Mouse (Mus musculus) liver, postnatal 0 days (tissue): ENCODE measurements at regions not wholly inside any gene's neighbourhood (a gene's known extent, or its start where the extent isn't known, plus 50 kb on each side); places are given as distances from the start of the nearest gene placed in this dataset.

Experiments used
- ATAC-seq: fragments of 200-750 bp; cut with Nextera tagmentation; 2 replicates; pipeline ENCODE4 v1.8.0; 2017; ENCODE audit warnings: mild to moderate bottlenecking, moderate library complexity
- DNase-seq: peaks from one replicate; pipeline ENCODE4 v3.0.0-alpha.2; 2016
- H3K27ac ChIP-seq: fragments of 300-500 bp; sonication (generic); 2 replicates; pipeline ENCODE4 v1.5.1; 2014; ENCODE audit warnings: antibody characterized with exemption, moderate library complexity, mild to moderate bottlenecking, low read depth
- H3K27me3 ChIP-seq: fragments of 300-500 bp; sonication (generic); 2 replicates; pipeline ENCODE4 v1.6.1; 2014; ENCODE audit warnings: low read length, control low read depth, mixed read lengths; ENCODE audit not compliant: insufficient read depth
- H3K36me3 ChIP-seq: fragments of 300-500 bp; sonication (generic); replicated peaks from 2 replicates; pipeline ENCODE4 v1.6.1; 2014; ENCODE audit warnings: mild to moderate bottlenecking, control low read depth, low read length, moderate library complexity, mixed read lengths; ENCODE audit not compliant: insufficient read depth
- H3K4me1 ChIP-seq: fragments of 300-500 bp; sonication (generic); 2 replicates; pipeline ENCODE4 v1.6.1; 2014; ENCODE audit warnings: antibody characterized with exemption, mild to moderate bottlenecking, control low read depth; ENCODE audit not compliant: insufficient read depth
- H3K4me2 ChIP-seq: fragments of 300-500 bp; sonication (generic); 2 replicates; pipeline ENCODE4 v1.6.1; 2014; ENCODE audit warnings: low read depth, mild to moderate bottlenecking, low read length, moderate library complexity, mixed read lengths
- H3K4me3 ChIP-seq: fragments of 300-500 bp; sonication (generic); 2 replicates; pipeline ENCODE4 v1.5.1; 2014; ENCODE audit warnings: low read depth, low read length
- H3K9ac ChIP-seq: fragments of 300-500 bp; sonication (generic); replicated peaks from 2 replicates; pipeline ENCODE4 v1.6.1; 2014; ENCODE audit warnings: mild to moderate bottlenecking, moderate library complexity
- H3K9me3 ChIP-seq: fragments of 300-500 bp; sonication (generic); 2 replicates; pipeline ENCODE4 v1.6.1; 2016; ENCODE audit warnings: mild to moderate bottlenecking, control low read depth, low read length, mixed read lengths
- CTCF ChIP-seq: sonication (generic); IDR thresholded peaks from 2 replicates; pipeline ENCODE4 v1.5.1; 2016; ENCODE audit warnings: antibody characterized with exemption, low read depth
- EP300 ChIP-seq: IDR thresholded peaks from 2 replicates; pipeline ENCODE4 v1.6.1; 2016; ENCODE audit warnings: antibody characterized with exemption, low read depth, mild to moderate bottlenecking
- WGBS: fragments of 180-500 bp; shearing (Covaris S2); extraction: QIAGEN DNeasy Blood & Tissue Kit; methylation state at CpG from one replicate; pipeline ENCODE4 v1.1.7; 2014; ENCODE audit not compliant: insufficient replicate concordance; 5-methylcytosine and 5-hydroxymethylcytosine counted together

DNA sequence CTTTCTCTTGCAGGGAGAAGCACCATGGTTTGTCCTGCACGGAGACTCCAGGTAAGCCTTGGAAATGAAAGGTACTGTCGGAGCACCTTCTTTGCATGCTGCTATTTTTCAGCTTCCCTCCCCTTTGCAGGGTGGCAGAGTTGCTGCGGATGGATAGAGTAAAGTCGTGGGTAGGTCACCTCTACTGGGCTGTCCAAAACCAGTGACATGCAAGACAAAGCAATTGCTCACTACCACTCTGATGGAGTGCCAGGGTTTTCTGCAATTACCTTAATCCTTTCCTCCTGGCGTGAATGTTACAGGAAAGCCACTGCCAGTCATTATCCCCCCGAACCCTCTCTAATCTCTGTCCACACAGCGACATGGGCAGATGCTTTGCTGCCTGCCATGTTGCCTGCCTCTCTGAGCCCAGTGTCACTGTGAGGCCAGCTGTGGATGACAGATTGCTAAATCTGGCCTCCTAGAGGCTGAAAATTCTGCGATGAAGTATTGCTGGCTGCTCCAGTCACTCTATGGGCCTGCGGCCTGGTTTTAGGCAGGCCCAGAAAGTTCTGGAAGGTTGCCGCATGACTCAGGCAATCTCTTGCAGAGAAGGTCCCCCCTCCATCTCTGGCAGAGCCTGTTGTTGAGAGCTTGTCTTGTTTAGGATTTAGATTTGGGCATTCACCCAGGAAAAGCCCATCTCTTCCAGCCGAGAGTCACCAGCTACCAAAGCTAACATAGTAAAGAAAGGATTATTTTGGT, 54.1 kb upstream of the Sod3 start:
- no peaks in the 10 kb centered on the region for H3K4me1 ChIP-seq
- H3K4me2 ChIP-seq = no peak overlapping the region
- WGBS = 82% methylated on average over 11 of the region's 11 CpGs
- no peak for ATAC-seq
- no peak overlapping the region for H3K27ac ChIP-seq
- H3K9ac ChIP-seq = no peak overlapping the region
- no peak overlapping the region for H3K4me3 ChIP-seq
- no peaks in the 10 kb centered on the region for H3K36me3 ChIP-seq
- no peaks in the 10 kb centered on the region for H3K9me3 ChIP-seq
- H3K27me3 ChIP-seq = no peaks in the 10 kb centered on the region
- no peak for DNase-seq
- TF ChIP-seq CTCF (no peak), EP300 (no peak)

- WGBS = 85% methylated on average over 3 of the region's 3 CpGs
- no peak overlapping the region for H3K27ac ChIP-seq
- no peak for ATAC-seq
- H3K4me1 ChIP-seq = no peaks in the 10 kb centered on the region
- H3K9ac ChIP-seq = no peak overlapping the region
- H3K9me3 ChIP-seq = no peaks in the 10 kb centered on the region
- TF ChIP-seq CTCF = no peak
- TF ChIP-seq EP300 = no peak
- no peaks in the 10 kb centered on the region for H3K36me3 ChIP-seq
- no peak overlapping the region for H3K4me2 ChIP-seq
- H3K4me3 ChIP-seq = no peak overlapping the region
- no peaks in the 10 kb centered on the region for H3K27me3 ChIP-seq
- no peak for DNase-seq
Observed at GRCm38 (mm10) chr5:52296303-52296702, 67.3 kb upstream of the Sod3 start.

DNA sequence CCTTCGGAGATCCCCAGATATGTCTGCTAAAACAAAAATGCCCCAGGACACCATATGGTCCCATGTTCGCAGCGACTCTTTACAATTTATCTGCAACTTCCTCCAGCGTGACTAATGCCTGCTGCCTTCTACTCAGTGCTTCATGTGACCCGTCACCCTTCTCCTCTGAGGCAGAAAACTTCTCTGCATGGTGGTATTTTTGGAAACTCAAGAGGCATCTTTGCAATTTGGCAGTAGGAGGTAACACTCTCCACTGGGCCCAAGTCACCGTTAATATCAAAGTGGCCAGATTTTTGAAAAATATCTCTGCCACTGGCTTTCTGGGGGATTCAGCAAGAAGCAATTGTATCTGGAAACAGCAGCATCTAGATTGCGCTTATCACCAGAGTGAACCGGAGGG, 69.1 kb upstream of the Sod3 start:
- ATAC-seq = no peak

DNA sequence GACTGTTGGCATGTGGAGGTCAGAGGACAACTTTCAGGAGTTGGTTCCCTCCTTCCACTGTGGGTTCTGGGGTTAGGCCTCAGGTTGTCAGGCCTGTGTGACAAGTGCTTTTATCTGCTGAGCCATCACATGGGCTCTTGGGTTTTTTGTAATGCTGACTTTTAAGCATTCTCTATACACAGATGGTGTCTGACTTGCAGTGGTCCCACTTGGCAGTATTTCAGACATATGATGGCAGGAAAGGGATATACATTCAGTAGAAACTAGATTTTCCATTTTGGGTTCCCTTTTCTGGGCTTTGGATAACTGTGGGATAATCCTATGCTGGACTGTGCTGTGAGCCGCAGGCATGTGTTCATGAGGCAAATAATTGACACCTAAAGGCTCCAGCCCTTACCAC, 75.3 kb upstream of the Sod3 start:
- ATAC-seq (no peak), DNase-seq (no peak)
- no peaks in the 10 kb centered on the region for H3K9me3 ChIP-seq
- H3K27me3 ChIP-seq = no peaks in the 10 kb centered on the region
- no peak overlapping the region for H3K4me3 ChIP-seq
- H3K4me2 ChIP-seq = no peak overlapping the region
- no peaks in the 10 kb centered on the region for H3K36me3 ChIP-seq
- H3K4me1 ChIP-seq = no peaks in the 10 kb centered on the region
- 83% methylated on average over 1 of the region's 1 CpGs for WGBS
- no peak overlapping the region for H3K9ac ChIP-seq
- TF ChIP-seq CTCF (no peak), EP300 (no peak)
- H3K27ac ChIP-seq = no peak overlapping the region

More for the DNA sequence above, 69.1 kb upstream of the Sod3 start:
- Histone ChIP-seq H3K27ac (no peak overlapping the region), H3K4me3 (no peak overlapping the region), H3K36me3 (no peaks in the 10 kb centered on the region), H3K9ac (no peak overlapping the region), H3K4me1 (no peaks in the 10 kb centered on the region), H3K27me3 (no peaks in the 10 kb centered on the region), H3K4me2 (no peak overlapping the region), H3K9me3 (no peaks in the 10 kb centered on the region)
- no peak for DNase-seq
- WGBS = 61% methylated on average over 8 of the region's 8 CpGs
- TF ChIP-seq EP300 (no peak), CTCF (no peak)

DNA sequence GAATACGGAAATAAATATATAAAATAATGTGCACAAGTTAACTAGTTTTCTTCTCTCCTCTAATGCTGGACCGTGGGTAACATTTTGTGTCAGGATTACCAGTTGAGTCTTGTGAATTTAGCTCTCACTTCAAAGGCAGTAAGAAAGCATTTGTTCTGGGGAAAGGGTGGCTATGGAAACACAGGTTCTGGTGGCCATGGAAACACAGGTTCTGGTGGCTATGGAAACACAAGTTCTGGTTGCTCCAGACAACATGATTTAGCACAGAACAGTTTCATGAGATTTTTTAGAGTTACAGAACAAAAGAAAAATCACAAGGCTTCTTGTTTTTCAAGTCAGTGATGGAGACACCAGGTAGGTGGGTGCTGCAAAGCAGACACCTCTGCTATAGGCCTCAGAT, 82.7 kb upstream of the Sod3 start:
- DNase-seq (no peak), ATAC-seq (no peak)
- no peaks in the 10 kb centered on the region for H3K9me3 ChIP-seq
- no peak overlapping the region for H3K4me2 ChIP-seq
- no peaks in the 10 kb centered on the region for H3K27me3 ChIP-seq
- 75% methylated on average over 2 of the region's 2 CpGs for WGBS
- no peaks in the 10 kb centered on the region for H3K36me3 ChIP-seq
- H3K9ac ChIP-seq = no peak overlapping the region
- H3K4me1 ChIP-seq = no peaks in the 10 kb centered on the region
- H3K27ac ChIP-seq = no peak overlapping the region
- H3K4me3 ChIP-seq = no peak overlapping the region
- TF ChIP-seq CTCF (no peak), EP300 (no peak)

DNA sequence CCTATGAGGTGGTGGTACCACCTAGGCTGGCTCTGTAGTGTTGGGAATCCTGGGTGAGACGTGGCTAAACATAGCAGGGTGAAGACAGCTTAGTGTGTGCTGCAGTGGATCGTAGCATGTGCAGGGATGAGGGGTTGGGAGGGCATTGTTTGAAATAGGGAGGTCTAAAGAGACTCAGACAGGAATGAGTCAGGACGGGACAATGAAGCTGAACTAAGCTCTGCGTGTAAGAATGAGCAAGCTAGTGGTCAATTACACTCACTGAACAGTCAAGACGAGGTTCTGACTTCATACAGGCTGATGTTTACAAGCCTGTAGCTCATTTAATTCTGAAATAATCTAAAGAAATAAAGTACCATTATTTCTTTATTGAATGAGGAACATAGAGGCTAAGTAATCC, 85.5 kb upstream of the Sod3 start:
- ATAC-seq (no peak), DNase-seq (no peak)
- Histone ChIP-seq H3K9ac (no peak overlapping the region), H3K36me3 (no peaks in the 10 kb centered on the region), H3K4me2 (no peak overlapping the region), H3K27ac (no peak overlapping the region), H3K27me3 (no peaks in the 10 kb centered on the region), H3K4me1 (no peaks in the 10 kb centered on the region), H3K9me3 (no peaks in the 10 kb centered on the region), H3K4me3 (no peak overlapping the region)
- TF ChIP-seq EP300 (no peak), CTCF (no peak)
- 74% methylated on average over 5 of the region's 5 CpGs for WGBS

DNA sequence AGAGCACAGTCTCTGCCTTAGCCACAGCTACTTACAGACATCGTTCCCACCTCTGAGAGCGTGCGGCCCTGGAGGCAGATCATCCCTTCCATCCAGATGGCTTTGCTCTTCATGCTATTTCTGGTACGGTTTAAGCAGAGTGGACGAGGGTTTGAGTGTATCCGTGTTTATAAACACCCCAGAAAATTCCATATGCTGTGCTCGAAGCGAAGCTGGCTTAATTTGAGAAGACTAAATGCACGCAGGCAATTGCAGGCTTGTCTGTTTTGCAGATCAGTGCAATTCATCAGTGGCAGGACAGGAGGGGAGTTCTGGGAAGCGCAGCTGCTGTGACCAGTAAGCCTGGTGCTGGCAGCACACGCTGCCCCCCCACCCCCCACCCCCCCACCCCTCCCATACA, 72.9 kb upstream of the Dhx15 start:
- no peak overlapping the region for H3K27ac ChIP-seq
- no peaks in the 10 kb centered on the region for H3K4me1 ChIP-seq
- H3K4me2 ChIP-seq = no peak overlapping the region
- H3K9ac ChIP-seq = no peak overlapping the region
- H3K9me3 ChIP-seq = no peaks in the 10 kb centered on the region
- H3K27me3 ChIP-seq = no peaks in the 10 kb centered on the region
- WGBS = 79% methylated on average over 11 of the region's 11 CpGs
- ATAC-seq (no peak), DNase-seq (no peak)
- TF ChIP-seq EP300 = no peak
- no peak for TF ChIP-seq CTCF
- H3K36me3 ChIP-seq = no peaks in the 10 kb centered on the region
- no peak overlapping the region for H3K4me3 ChIP-seq
